Mouse (Mus musculus) bone marrow macrophage, adult 2 months (primary cell): ENCODE results near the gene Ccdc36. TPM values are rescaled to one million over a fixed set of nuclear protein-coding genes. Genes with fewer than 3 reads are reported as not detected.

Source experiments
- H3K27ac ChIP-seq: 2 replicates; pipeline ENCODE4 v1.5.1; 2012; ENCODE audit warnings: low read depth, low read length; ENCODE audit not compliant: insufficient read depth
- H3K4me1 ChIP-seq: 2 replicates; pipeline ENCODE4 v1.6.1; 2012; ENCODE audit warnings: low read length; ENCODE audit not compliant: control insufficient read depth, insufficient read depth
- H3K4me3 ChIP-seq: 2 replicates; pipeline ENCODE4 v1.5.1; 2012; ENCODE audit warnings: mild to moderate bottlenecking, low read length, moderate library complexity; ENCODE audit not compliant: insufficient read depth
- CTCF ChIP-seq: IDR thresholded peaks from 2 replicates; pipeline ENCODE4 v1.5.1; 2012; ENCODE audit warnings: low read depth, mild to moderate bottlenecking, low read length, moderate library complexity
- POLR2A ChIP-seq: IDR thresholded peaks from 2 replicates; pipeline ENCODE4 v1.6.1; 2012; ENCODE audit warnings: mild to moderate bottlenecking, low read depth, low read length, borderline replicate concordance
- polyA plus RNA-seq: library from polyadenylated mRNA; stranded (reverse); fragments of >200 nt; gene quantifications from 2 replicates; pipeline ENCODE4 v1.2.4, GENCODE M21; 2012; ENCODE audit not compliant: missing spikeins, insufficient read depth, insufficient read length

Gene Ccdc36
- polyA plus RNA-seq, 1 experiment: not detected

- peak overlapping the region; percentile 45 for H3K27ac ChIP-seq
- peak overlapping the region; percentile 73; the same call in 1 of the 2 replicates for H3K4me3 ChIP-seq
- TF ChIP-seq POLR2A (no peak), CTCF (no peak)
- peaks cover 21% of the 10 kb centered on the region for H3K4me1 ChIP-seq
Observed at GRCm38 (mm10) chr9:108459939-108460318, 31.6 kb upstream of the Ccdc36 start.

GRCm38 (mm10) chr9:108456953-108457352 lies 28.7 kb upstream of the Ccdc36 start:
- TF ChIP-seq CTCF (no peak), POLR2A (no peak)
- no peak overlapping the region for H3K4me3 ChIP-seq
- H3K4me1 ChIP-seq: peaks cover 21% of the 10 kb centered on the region
- H3K27ac ChIP-seq: no peak overlapping the region

GRCm38 (mm10) chr9:108455747-108456571 lies 27.7 kb upstream of the Ccdc36 start:
- no peak for TF ChIP-seq POLR2A
- TF ChIP-seq CTCF: no peak
- H3K4me3 ChIP-seq: no peak overlapping the region
- H3K4me1 ChIP-seq: peaks cover 12% of the 10 kb centered on the region
- no peak overlapping the region for H3K27ac ChIP-seq

- H3K4me1 ChIP-seq: peaks cover 8% of the 10 kb centered on the region
- TF ChIP-seq POLR2A: no peak
- no peak for TF ChIP-seq CTCF
- H3K27ac ChIP-seq: no peak overlapping the region
- no peak overlapping the region for H3K4me3 ChIP-seq
Observed at GRCm38 (mm10) chr9:108454429-108454828, 26.1 kb upstream of the Ccdc36 start.

- H3K4me1 ChIP-seq: peaks cover 6% of the 10 kb centered on the region; the same call in 1 of the 2 replicates
- TF ChIP-seq CTCF (no peak), POLR2A (no peak)
- no peak overlapping the region for H3K27ac ChIP-seq
- H3K4me3 ChIP-seq: no peak overlapping the region
Observed at GRCm38 (mm10) chr9:108453458-108453857, 25.2 kb upstream of the Ccdc36 start.

- no peak overlapping the region for H3K27ac ChIP-seq
- no peak for TF ChIP-seq CTCF
- no peak for TF ChIP-seq POLR2A
- peaks cover 6% of the 10 kb centered on the region; the same call in 1 of the 2 replicates for H3K4me1 ChIP-seq
- no peak overlapping the region for H3K4me3 ChIP-seq
Observed at GRCm38 (mm10) chr9:108452911-108453310, 24.6 kb upstream of the Ccdc36 start.

- TF ChIP-seq CTCF (peak; percentile 87), POLR2A (no peak)
- Histone ChIP-seq H3K4me3 (peak overlapping the region; percentile 57), H3K4me1 (peaks cover 6% of the 10 kb centered on the region; the same call in 1 of the 2 replicates), H3K27ac (no peak overlapping the region)
Observed at GRCm38 (mm10) chr9:108452291-108452906, 24.1 kb upstream of the Ccdc36 start.

GRCm38 (mm10) chr9:108451519-108452160 lies 23.4 kb upstream of the Ccdc36 start:
- H3K27ac ChIP-seq: no peak overlapping the region
- H3K4me3 ChIP-seq: no peak overlapping the region
- peaks cover 6% of the 10 kb centered on the region; the same call in 1 of the 2 replicates for H3K4me1 ChIP-seq
- TF ChIP-seq POLR2A: no peak
- TF ChIP-seq CTCF: no peak

GRCm38 (mm10) chr9:108451170-108451493 lies 22.8 kb upstream of the Ccdc36 start:
- Histone ChIP-seq H3K27ac (no peak overlapping the region), H3K4me1 (peaks cover 6% of the 10 kb centered on the region; the same call in 1 of the 2 replicates), H3K4me3 (no peak overlapping the region)
- no peak for TF ChIP-seq POLR2A
- TF ChIP-seq CTCF: no peak

GRCm38 (mm10) chr9:108450292-108451169 lies 22.2 kb upstream of the Ccdc36 start:
- Histone ChIP-seq H3K27ac (no peak overlapping the region), H3K4me1 (peaks cover 6% of the 10 kb centered on the region; the same call in 1 of the 2 replicates), H3K4me3 (no peak overlapping the region)
- TF ChIP-seq CTCF: no peak
- no peak for TF ChIP-seq POLR2A
